Mouse (Mus musculus) midbrain, embryonic 16.5 days (tissue): ENCODE measurements at regions not wholly inside any gene's neighbourhood (a gene's known extent, or its start where the extent isn't known, plus 50 kb on each side); places are given as distances from the start of the nearest gene placed in this dataset.

Experiments used
- ATAC-seq: fragments of 200-750 bp; cut with Nextera tagmentation; 2 replicates; pipeline ENCODE4 v1.8.0; 2017; ENCODE audit warnings: moderate TSS enrichment
- H3K27ac ChIP-seq: fragments of 300-500 bp; sonication (generic); 2 replicates; pipeline ENCODE4 v1.5.1; 2014; ENCODE audit warnings: mild to moderate bottlenecking, low read length, mixed read lengths
- H3K27me3 ChIP-seq: fragments of 300-500 bp; sonication (generic); 2 replicates; pipeline ENCODE4 v1.6.1; 2014; ENCODE audit warnings: low read depth, low read length, mixed read lengths; ENCODE audit not compliant: control insufficient read depth, insufficient read depth
- H3K36me3 ChIP-seq: fragments of 300-500 bp; sonication (generic); 2 replicates; pipeline ENCODE4 v1.6.1; 2014; ENCODE audit warnings: mild to moderate bottlenecking, low read length, moderate library complexity, mixed read lengths; ENCODE audit not compliant: control insufficient read depth, insufficient read depth
- H3K4me1 ChIP-seq: fragments of 300-500 bp; sonication (generic); 2 replicates; pipeline ENCODE4 v1.6.1; 2014; ENCODE audit warnings: mild to moderate bottlenecking, low read length, mixed read lengths; ENCODE audit not compliant: control insufficient read depth, insufficient read depth
- H3K4me2 ChIP-seq: fragments of 300-500 bp; sonication (generic); 2 replicates; pipeline ENCODE4 v1.6.1; 2014; ENCODE audit warnings: mild to moderate bottlenecking, low read length, mixed read lengths
- H3K4me3 ChIP-seq: fragments of 300-500 bp; sonication (generic); 2 replicates; pipeline ENCODE4 v1.5.1; 2014; ENCODE audit warnings: low read depth, mild to moderate bottlenecking, low read length, moderate library complexity, mixed read lengths
- H3K9ac ChIP-seq: fragments of 300-500 bp; sonication (generic); 2 replicates; pipeline ENCODE4 v1.6.1; 2014; ENCODE audit warnings: low read depth, low read length, mixed read lengths
- H3K9me3 ChIP-seq: fragments of 300-500 bp; sonication (generic); replicated peaks from 2 replicates; pipeline ENCODE4 v1.6.1; 2014; ENCODE audit warnings: mild to moderate bottlenecking, low read length, mixed read lengths; ENCODE audit not compliant: control insufficient read depth, poor library complexity, severe bottlenecking
- WGBS: fragments of 180-500 bp; shearing (Covaris S2); extraction: QIAGEN DNeasy Blood & Tissue Kit; methylation state at CpG from one replicate; pipeline ENCODE4 v1.1.7; 2014; 5-methylcytosine and 5-hydroxymethylcytosine counted together

GRCm38 (mm10) chr10:119054191-119055175 is 184.5 kb upstream of the Dyrk2 start:
- H3K4me1 ChIP-seq, result peaks cover 2% of the 10 kb centered on the region; the same call in 1 of the 2 replicates
- no peak overlapping the region for H3K4me3 ChIP-seq
- no peak overlapping the region for H3K4me2 ChIP-seq
- no peak overlapping the region for H3K27ac ChIP-seq
- H3K9me3 ChIP-seq, result no peaks in the 10 kb centered on the region
- no peaks in the 10 kb centered on the region for H3K27me3 ChIP-seq
- no peak overlapping the region for H3K9ac ChIP-seq
- no peaks in the 10 kb centered on the region for H3K36me3 ChIP-seq
- whole genome bisulfite sequencing, result 85% methylated on average over 22 of the region's 22 CpGs
- no peak for ATAC-seq

GRCm38 (mm10) chr10:119052441-119053041 is 182.5 kb upstream of the Dyrk2 start:
- Histone ChIP-seq H3K4me3 (no peak overlapping the region), H3K9me3 (no peaks in the 10 kb centered on the region), H3K4me1 (peaks cover 2% of the 10 kb centered on the region; the same call in 1 of the 2 replicates), H3K4me2 (no peak overlapping the region), H3K36me3 (no peaks in the 10 kb centered on the region), H3K27ac (peak overlapping the region; percentile 42; the same call in 1 of the 2 replicates), H3K27me3 (no peaks in the 10 kb centered on the region), H3K9ac (no peak overlapping the region)
- 65% methylated on average over 1 of the region's 1 CpGs for WGBS
- ATAC-seq, result no peak

DNA sequence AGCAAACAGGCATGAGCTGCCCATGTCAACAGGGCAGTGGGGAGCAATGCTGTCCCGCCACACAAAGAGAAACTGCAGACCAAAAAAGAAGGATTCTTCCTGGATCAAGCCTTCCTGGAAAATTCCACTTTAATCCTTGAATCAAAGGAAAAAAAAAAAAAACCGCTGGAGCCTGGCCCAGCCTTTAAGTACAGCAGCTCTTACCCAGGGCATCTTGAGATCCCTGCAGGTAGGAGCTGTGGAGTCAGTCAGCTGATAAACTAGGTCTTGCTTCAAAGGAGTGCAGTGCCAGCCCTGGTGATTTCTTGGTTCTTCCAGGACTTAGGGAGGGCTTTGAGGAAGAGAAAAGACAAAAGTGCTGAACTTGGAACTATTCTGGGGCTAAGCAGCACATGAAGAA is 181.6 kb upstream of the Dyrk2 start:
- 27% methylated on average over 2 of the region's 2 CpGs for WGBS
- Histone ChIP-seq H3K9me3 (no peaks in the 10 kb centered on the region), H3K27ac (no peak overlapping the region), H3K9ac (no peak overlapping the region), H3K4me3 (no peak overlapping the region), H3K36me3 (no peaks in the 10 kb centered on the region), H3K27me3 (no peaks in the 10 kb centered on the region), H3K4me1 (peaks cover 2% of the 10 kb centered on the region; the same call in 1 of the 2 replicates), H3K4me2 (no peak overlapping the region)
- ATAC-seq, result no peak

DNA sequence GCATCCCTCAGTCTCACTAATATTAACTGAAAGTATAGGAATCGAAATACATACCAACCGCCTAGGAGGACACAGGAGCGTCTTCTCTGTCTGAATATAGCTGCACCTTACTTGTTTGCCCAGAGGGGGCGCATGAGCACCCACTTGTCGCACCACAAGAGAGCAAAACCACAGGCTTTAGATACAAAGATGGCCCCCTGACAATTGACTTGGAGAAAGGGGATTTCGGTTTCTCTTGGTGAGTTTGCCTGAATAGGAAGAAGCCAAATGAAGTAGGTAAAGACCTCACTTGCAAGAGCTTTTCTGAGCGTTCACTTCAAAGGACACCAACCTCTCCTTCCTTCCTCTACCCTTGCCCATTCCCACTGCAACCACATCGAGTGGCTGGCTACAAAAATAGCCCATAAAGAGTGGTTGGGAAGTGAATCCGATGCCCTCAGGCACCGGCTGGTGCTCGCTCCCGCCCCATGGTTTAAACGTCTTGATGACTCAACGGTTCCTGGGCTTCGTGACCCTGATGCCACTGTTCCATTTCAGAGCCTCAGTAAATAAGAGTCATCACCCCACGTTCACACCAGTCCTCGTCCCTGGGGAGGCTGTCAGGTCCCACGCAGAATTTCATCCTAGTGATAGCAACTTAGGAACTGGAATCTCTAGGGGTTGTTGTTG is 180.1 kb upstream of the Dyrk2 start:
- H3K4me2 ChIP-seq, result no peak overlapping the region
- WGBS, result 86% methylated on average over 18 of the region's 18 CpGs
- no peaks in the 10 kb centered on the region for H3K9me3 ChIP-seq
- no peaks in the 10 kb centered on the region for H3K36me3 ChIP-seq
- no peak overlapping the region for H3K4me3 ChIP-seq
- H3K4me1 ChIP-seq, result peaks cover 2% of the 10 kb centered on the region; the same call in 1 of the 2 replicates
- no peaks in the 10 kb centered on the region for H3K27me3 ChIP-seq
- no peak overlapping the region for H3K27ac ChIP-seq
- H3K9ac ChIP-seq, result no peak overlapping the region
- no peak for ATAC-seq

DNA sequence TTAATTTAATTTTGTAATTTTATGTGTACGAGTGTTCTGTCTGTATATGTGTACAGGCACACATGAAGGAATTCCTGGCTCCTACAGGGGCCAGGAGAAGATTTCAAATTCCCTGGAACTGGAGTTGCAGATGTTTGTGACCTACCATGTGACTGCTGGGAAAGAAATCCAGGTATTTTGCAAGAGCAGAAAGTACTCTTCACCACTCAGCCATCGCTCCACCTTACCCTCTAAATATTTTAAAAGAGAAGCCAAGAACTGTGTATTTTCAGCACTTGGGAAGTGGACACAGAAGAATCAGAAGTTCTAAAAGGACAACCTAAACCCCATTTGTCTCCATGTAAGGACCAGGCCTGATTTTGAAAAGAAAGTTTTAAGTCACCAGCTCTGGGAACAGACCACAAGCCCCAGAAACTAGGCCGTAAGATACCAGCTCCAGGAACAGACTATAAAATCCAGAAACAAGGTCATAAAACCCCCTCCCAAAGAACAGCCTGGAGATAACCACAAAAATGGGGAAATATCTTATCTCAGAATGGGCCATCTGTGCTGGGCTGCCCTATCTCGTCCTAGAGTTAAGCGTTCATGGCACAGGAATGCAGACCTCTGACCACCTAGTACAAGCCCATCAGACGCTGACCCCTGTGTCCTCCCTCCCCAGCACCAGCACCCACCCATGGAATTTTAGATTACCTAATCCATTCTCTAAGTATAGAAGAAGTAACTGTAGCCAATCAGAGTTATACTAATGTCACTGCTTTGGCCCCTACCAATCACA is 178.8 kb upstream of the Dyrk2 start:
- Histone ChIP-seq H3K27me3 (no peaks in the 10 kb centered on the region), H3K4me2 (no peak overlapping the region), H3K9me3 (no peaks in the 10 kb centered on the region), H3K4me3 (no peak overlapping the region), H3K4me1 (peaks cover 2% of the 10 kb centered on the region; the same call in 1 of the 2 replicates), H3K9ac (no peak overlapping the region), H3K36me3 (no peaks in the 10 kb centered on the region), H3K27ac (no peak overlapping the region)
- WGBS, result 95% methylated on average over 6 of the region's 6 CpGs
- no peak for ATAC-seq

DNA sequence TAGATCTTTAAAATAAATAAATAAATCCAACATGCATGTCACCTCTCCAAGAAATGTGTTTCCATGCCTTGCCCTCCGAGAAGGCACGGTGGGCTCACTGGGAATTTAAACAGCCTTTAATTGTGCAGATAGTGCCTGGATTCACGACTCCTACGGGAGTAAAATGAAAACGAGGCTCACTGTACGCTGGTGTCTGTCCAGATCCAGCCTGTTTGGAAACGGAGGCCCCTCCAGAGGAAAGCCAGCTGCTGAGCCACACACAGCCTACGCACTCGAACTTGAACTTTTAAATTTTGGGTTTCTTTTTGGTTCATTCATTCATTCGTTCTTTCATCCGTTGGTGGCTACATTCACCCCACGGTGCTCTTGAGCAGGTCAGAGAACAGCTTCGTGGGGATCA is 175.1 kb upstream of the Dyrk2 start:
- no peaks in the 10 kb centered on the region for H3K27me3 ChIP-seq
- H3K36me3 ChIP-seq, result no peaks in the 10 kb centered on the region
- no peak overlapping the region for H3K4me2 ChIP-seq
- no peak overlapping the region for H3K4me3 ChIP-seq
- no peaks in the 10 kb centered on the region for H3K9me3 ChIP-seq
- H3K9ac ChIP-seq, result no peak overlapping the region
- no peak overlapping the region for H3K27ac ChIP-seq
- H3K4me1 ChIP-seq, result no peaks in the 10 kb centered on the region
- 89% methylated on average over 13 of the region's 13 CpGs for WGBS
- ATAC-seq, result no peak

GRCm38 (mm10) chr10:119043069-119043468 is 173.1 kb upstream of the Dyrk2 start:
- no peak overlapping the region for H3K27ac ChIP-seq
- no peaks in the 10 kb centered on the region for H3K27me3 ChIP-seq
- 94% methylated on average over 7 of the region's 7 CpGs for WGBS
- H3K4me3 ChIP-seq, result no peak overlapping the region
- no peaks in the 10 kb centered on the region for H3K36me3 ChIP-seq
- no peaks in the 10 kb centered on the region for H3K9me3 ChIP-seq
- H3K4me1 ChIP-seq, result no peaks in the 10 kb centered on the region
- no peak overlapping the region for H3K4me2 ChIP-seq
- H3K9ac ChIP-seq, result no peak overlapping the region
- ATAC-seq, result no peak

DNA sequence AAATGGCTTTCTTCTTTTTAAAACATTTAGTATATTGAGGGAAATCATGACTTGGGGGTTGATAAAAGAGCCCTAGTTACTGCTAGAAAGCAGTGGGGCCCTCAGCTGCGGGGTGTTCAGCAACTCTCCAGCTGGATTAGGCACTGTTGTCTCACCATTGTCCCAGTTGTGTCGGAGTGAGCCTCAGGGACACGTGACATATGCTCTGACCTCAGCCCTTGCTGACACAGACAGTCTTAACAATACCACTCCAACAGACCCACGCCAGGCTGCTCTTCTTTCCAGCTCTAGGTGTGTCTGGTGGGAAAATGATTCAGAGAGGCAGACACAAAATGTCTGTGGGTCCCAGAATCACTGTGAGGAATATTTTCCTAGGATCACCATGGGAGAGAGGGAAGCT is 170.2 kb upstream of the Dyrk2 start:
- ATAC-seq, result no peak
- WGBS, result 17% methylated on average over 4 of the region's 4 CpGs
- H3K4me3 ChIP-seq, result no peak overlapping the region
- H3K4me1 ChIP-seq, result no peaks in the 10 kb centered on the region
- H3K9me3 ChIP-seq, result no peaks in the 10 kb centered on the region
- no peak overlapping the region for H3K27ac ChIP-seq
- no peaks in the 10 kb centered on the region for H3K27me3 ChIP-seq
- no peak overlapping the region for H3K9ac ChIP-seq
- H3K36me3 ChIP-seq, result no peaks in the 10 kb centered on the region
- H3K4me2 ChIP-seq, result no peak overlapping the region
